Mouse (Mus musculus) large intestine, adult 2 months (tissue): ENCODE measurements at regions not wholly inside any gene's neighbourhood (a gene's known extent, or its start where the extent isn't known, plus 50 kb on each side); places are given as distances from the start of the nearest gene placed in this dataset.

Experiments
- DNase-seq: peaks from one replicate; pipeline ENCODE4 v3.0.0-alpha.2; 2012; ENCODE audit warnings: low read depth, low spot score
- WGBS: fragments of 180-500 bp; shearing (Covaris S2); methylation state at CpG from one replicate; pipeline ENCODE4 v1.1.7; 2018; 5-methylcytosine and 5-hydroxymethylcytosine counted together

DNA sequence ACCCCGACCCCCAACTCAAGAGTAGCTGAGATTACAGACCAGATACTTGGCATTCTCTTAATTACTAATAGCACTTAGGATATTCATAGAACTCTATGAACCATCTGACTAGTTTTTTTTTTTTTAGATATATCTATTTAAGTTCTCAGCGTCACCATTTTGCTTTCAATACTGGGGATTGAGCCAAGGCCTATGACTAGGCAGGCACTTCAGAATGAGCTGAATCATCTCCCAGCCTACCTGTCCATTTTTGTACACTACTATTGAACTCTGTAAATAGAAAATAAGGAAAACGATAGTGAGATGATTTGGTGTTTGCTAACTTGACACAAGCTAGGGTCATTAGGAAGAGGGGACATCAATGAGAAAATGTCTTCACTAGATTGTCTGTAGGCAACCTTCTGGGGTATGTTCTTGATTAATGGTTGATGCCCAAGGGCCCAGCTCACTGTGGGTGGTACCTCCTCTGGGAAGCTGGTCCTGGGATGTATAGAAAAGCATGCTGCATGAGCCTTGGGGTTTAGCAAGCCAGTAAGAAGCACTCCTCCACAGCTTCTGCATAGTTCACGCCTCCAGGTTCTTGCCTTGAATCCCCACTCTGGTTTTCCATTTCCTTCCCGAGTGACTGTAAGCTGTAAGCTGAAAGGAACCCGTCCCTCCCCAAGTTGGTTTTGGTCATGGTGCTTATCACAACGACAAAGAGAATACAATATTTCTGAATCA, 603.5 kb upstream of the Arpp21 start:
- 63% methylated on average over 7 of the region's 7 CpGs for WGBS
- DNase-seq = no peak

DNA sequence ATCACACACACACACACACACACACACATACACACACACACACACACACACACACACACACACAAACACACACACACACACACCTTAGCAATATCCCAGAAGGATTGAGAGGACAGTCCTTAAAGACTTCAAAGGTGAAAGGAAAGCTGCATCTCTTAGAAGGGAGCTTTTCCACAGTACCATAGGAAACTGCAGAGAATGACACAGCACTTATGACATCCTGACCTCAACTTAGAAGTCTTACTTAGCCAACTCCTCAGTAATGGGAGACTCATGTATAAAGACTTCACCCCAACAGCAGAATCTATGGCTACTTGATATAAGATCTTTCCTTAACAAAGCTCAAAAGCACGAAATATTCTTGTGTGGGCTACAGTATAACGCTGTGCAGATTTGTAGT, 601.8 kb upstream of the Arpp21 start:
- WGBS = 77% methylated on average over 2 of the region's 2 CpGs

DNA sequence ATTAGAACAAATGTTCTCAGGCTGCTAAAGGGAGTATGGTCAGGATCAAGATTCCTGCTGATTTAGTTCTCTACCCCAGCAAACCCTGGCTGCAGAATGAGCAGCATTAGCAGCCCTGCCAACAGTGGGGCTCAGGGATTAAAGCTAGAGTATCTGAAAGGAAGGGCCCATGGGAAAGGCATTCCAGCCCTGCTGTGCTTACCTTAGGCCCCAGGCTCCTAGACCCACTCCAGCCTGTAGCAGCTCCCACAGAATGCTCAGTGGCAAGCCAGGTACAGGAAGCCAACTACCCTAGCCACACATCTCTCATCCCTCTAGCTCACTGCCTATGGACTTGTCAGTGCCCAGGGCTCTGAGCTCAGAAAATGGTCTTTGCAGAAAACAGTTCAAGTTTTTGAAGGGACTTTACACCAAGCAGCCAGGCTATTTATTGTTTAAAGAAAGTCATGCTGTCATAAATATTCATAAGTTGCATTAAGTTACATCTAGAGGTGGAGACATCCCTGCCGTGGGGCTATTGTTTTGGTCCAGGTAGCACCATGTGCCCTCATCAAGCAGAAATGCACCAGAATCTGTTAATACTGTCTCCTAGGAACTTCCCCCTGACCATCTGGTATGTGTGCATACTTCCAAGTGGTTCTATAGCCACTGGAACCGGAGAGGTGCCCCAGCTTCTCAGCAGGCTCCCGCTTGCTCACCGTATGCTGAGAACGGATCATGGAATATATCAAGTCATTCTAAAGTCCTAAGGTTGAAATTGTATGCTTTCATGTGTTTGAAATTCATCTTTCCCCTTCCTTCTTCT, 598.9 kb upstream of the Arpp21 start:
- no peak for DNase-seq
- 83% methylated on average over 5 of the region's 5 CpGs for WGBS

More for the DNA sequence above, 601.8 kb upstream of the Arpp21 start:
- DNase-seq = no peak

GRCm38 (mm10) chr9:112831102-112831501, 595.4 kb upstream of the Arpp21 start:
- WGBS = 86% methylated on average over 2 of the region's 2 CpGs
- no peak for DNase-seq

DNA sequence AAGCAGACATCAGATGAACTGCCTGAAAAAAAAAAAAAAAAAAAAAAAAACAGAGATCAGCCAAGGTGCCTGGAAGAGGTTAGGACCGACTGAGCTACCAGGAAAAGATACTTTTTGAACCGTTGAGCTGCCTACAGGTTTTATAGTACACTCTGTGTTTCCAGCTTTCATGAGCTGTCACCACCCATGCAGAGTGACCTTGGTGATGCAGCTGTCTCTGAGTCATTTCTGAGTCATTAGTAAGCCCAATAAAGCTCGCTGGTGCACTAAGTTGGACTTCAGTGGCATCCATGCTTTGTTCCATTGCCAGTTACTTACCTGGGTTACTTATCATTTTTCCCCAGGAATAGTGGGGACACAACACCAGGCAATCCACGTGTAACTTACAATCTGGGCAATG, 592.9 kb upstream of the Arpp21 start:
- 27% methylated on average over 4 of the region's 4 CpGs for WGBS
- DNase-seq = no peak

DNA sequence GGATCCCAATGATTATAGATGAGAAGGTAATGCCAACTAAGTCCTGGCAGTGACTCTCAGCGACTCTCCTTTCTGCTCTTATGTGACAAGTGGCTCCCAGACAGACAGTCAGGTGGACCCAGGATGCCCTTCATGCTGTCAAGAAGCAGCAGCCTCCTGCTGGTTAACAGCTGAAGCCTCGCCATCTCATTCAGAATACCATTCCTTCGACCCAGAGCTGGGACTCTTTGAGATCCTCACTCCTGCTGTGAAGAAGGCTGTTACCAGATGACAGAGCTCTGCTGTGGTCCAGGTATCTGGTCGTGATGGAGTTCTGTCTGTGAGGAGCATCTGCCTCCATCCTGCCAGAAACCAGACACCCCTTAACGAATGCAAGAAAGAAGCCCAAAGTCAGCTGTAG, 590.9 kb upstream of the Arpp21 start:
- 43% methylated on average over 5 of the region's 5 CpGs for WGBS
- no peak for DNase-seq

DNA sequence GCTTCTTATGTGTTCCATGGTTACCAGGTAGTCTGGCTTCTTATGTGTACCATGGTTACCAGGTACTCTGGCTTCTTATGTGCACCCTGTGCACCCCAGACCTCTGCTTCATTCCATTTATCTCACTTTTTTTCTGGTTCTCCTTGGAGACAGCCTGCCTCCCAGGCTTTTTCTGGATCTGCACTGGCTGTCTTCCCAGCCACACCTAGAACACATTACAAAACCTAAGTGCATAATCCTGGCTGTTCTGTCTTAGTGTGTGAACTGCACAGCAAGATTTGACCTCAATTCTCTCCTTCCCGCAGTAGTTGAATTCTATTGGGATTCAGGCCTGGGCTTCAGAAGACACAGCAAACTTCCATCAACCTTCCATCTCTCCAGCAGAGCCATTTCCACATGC, 586.2 kb upstream of the Arpp21 start:
- no peak for DNase-seq
- 84% methylated on average over 1 of the region's 1 CpGs for WGBS

DNA sequence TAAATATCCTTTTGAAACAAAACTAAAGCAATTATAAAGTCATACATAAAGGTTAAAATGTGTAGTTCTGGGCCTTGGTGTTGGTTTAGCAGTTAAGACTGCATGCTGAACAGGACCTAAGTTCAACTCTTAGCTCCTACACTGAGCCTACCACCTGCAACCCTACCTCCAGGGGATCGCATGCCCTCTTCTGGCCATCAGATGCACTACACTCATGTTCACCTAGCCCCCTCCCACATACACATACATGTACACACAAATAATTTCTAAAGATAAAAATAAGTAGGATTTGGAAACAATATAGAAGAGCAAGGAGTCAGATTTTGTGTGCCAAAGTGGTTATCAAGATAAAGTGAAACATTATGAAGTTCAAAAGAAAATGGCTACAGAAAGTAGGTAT, 576.2 kb upstream of the Arpp21 start:
- WGBS = 50% methylated on average over 1 of the region's 1 CpGs
- no peak for DNase-seq

DNA sequence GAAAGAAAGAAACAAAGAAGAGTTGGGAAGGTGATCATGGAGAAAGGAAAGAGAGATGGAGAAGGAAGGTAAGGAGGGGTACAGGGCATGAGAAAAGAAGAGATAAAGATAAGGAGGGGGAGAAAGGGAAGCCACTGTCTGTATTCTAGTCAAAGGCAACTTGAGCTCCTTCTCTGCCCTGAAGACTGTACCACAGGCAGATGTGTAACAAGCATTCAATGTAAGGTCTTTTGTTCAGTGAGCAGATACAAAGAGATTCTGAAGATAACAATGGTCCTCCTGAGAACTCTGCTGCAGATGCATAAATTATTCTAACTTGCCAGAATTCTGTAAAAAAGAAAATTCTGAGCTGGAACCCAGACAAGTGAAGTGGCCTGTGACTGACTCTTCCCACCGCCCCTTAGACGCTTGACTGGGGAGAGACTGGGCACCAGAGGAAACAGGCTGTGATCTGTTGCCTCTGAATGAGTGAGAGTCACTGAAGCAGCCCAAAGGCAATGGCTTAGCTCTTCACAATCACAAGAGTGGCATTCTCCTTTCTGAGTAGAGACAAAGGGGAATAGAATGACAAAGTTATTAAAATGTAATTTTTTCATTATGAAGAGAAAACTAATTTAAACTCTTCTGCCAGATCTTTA, 564.0 kb upstream of the Arpp21 start:
- no peak for DNase-seq
- WGBS = 75% methylated on average over 2 of the region's 2 CpGs

- no peak for DNase-seq
- WGBS = 59% methylated on average over 2 of the region's 2 CpGs
These were observed 557.8 kb upstream of the Arpp21 start for GRCm38 (mm10) chr9:112793537-112793936.

- no peak for DNase-seq
- WGBS = 65% methylated on average over 3 of the region's 3 CpGs
These were observed 536.2 kb upstream of the Arpp21 start for GRCm38 (mm10) chr9:112771981-112772380.

DNA sequence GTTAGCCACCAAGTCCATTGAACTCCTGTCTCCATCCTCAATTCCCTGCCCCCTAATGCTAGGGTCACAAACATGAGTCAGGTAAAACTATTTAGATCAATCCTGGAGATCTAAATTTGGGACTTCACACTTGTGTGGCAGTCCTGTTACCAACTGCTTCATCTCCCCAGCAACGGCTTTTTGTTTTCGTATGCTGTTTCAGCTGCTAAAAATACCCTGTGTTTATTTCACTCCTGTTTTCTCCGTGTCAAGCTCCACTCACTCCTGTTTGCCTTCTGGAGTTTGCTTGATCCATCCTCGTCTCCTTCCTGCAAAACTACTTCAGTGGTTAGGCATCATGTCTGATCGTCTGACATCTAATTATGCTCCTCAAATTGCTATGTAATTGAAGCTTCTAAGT, 508.9 kb upstream of the Arpp21 start:
- no peak for DNase-seq
- WGBS = 60% methylated on average over 5 of the region's 5 CpGs

- no peak for DNase-seq
- 21% methylated on average over 1 of the region's 1 CpGs for WGBS
These were observed 508.3 kb upstream of the Arpp21 start for GRCm38 (mm10) chr9:112743871-112744590.

GRCm38 (mm10) chr9:112735761-112736160, 500.0 kb upstream of the Arpp21 start:
- no peak for DNase-seq

- WGBS = 41% methylated on average over 8 of the region's 8 CpGs
- DNase-seq = no peak
These were observed 489.8 kb upstream of the Arpp21 start for GRCm38 (mm10) chr9:112725523-112725922.

DNA sequence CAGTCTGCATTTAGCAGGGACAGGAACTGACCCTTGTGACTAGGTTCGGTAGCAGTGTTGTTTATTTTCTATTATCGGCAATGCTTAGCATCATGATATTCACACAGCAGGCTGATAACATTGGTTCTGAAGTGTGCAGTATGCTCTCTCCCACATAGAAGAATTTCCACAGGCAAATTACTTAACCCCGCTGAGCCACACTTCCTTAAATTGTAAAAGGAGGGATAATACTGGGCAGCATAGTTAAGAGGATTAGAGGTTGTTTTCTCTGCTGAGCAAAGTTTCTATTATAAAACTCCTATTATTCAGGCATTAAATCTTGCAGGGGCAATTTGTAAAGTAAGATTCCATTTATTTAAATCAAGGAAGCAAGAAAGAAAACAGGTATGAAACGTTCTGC, 489.4 kb upstream of the Arpp21 start:
- DNase-seq = no peak
- WGBS = 56% methylated on average over 4 of the region's 4 CpGs

GRCm38 (mm10) chr9:112723346-112723745, 487.6 kb upstream of the Arpp21 start:
- WGBS = 58% methylated on average over 1 of the region's 1 CpGs
- DNase-seq = no peak

DNA sequence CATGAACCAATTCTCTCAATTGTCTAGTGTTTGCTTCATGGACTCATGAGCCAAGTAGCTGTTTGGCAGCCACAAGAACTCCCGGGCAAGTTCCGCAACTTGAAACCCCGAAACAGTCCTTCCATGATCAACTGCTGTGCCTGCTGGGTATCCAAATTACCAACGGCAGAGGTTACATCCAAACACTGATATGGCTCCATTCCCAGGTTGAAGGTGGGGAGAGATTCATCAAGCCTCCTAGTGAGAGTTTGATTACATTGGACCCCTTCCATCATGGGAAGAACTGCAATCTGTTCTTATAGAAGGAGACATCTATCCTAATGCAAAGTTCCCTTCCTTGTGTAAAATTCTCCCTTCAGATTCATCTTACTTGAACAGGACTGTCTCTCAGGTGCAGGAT, 486.8 kb upstream of the Arpp21 start:
- DNase-seq = no peak
- 85% methylated on average over 4 of the region's 4 CpGs for WGBS

DNA sequence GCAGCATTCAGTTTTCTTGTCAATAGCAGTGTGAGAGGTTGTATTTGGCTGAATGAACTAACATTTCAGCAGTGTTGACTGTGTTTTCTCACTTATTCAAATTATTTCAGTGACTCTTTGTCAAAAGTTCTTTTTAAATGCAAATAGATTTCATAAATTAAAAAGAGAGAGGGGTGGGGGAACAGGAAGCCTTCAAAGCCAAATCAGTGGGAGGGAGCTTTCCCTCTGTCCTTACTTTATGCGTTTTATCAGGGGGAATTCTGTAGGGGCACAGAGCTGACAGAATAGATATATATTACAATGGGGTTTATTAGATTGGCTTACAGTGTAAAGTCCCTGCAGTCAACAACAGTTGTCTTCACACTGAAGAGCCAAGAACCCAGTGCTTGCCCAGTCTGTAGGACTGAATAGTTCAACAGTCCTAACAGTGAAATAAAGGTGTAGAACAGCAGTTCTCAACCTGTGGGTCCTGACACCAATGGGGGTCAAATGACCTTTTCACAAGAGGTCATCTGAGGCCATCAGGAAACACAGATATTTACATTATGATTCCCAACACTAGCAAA, 479.5 kb upstream of the Arpp21 start:
- WGBS = 63% methylated on average over 1 of the region's 1 CpGs
- no peak for DNase-seq

DNA sequence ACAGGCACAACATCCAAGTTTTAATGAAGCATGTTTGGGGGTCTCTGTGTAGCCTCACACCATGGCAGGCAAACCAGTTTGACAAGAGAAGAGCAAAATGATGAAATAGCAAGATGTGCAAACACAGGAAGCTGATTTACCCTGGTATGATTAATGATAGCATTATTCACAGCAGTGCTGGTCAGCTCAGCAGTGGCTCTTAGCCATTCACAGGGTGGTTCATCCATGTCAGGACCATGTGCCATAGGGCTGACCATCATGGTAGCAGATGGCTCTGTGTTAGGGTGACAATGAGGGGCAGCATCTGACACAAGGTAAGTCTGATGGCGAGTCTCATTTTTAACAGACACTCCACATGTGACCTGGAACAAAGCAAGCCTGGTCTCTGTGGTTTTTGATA, 443.1 kb upstream of the Arpp21 start:
- no peak for DNase-seq
- 52% methylated on average over 1 of the region's 1 CpGs for WGBS
